Mouse (Mus musculus) CH12.LX (cell line): ENCODE data around the gene Ppt2. TPM values are rescaled to one million over a fixed set of nuclear protein-coding genes. Genes with fewer than 3 reads are reported as not detected.

ENCODE experiments used
- DNase-seq: peaks from one replicate; pipeline ENCODE4 v3.0.0-alpha.2; 2013; ENCODE audit errors: extremely low read depth
- H3K27ac ChIP-seq: 2 replicates; pipeline ENCODE4 v1.5.1; 2012; ENCODE audit warnings: low read depth, mild to moderate bottlenecking, control low read depth, moderate library complexity; ENCODE audit not compliant: insufficient read depth
- H3K27me3 ChIP-seq: replicated peaks from 2 replicates; pipeline ENCODE3; 2012; ENCODE audit warnings: inconsistent platforms
- H3K36me3 ChIP-seq, 2 experiments: replicated peaks in 1 of 2; 2 replicates each; pipeline versions ENCODE3 to v1.6.1; 2012; ENCODE audit warnings: inconsistent platforms in 1 of 2, low read length in 1 of 2, mild to moderate bottlenecking in 1 of 2, mixed read lengths in 1 of 2, moderate library complexity in 1 of 2; ENCODE audit not compliant: control insufficient read depth in 1 of 2, insufficient read depth in 1 of 2
- H3K4me1 ChIP-seq, 2 experiments: 2 replicates each; pipeline ENCODE4 v1.6.1; 2012; ENCODE audit warnings: inconsistent platforms in 1 of 2, moderate library complexity in 1 of 2; ENCODE audit not compliant: insufficient read depth in 2 of 2, control insufficient read depth in 1 of 2
- H3K4me2 ChIP-seq: 2 replicates; pipeline ENCODE4 v1.6.1; 2012; ENCODE audit warnings: low read depth, mild to moderate bottlenecking, control low read depth; ENCODE audit not compliant: poor library complexity, insufficient read depth, severe bottlenecking
- H3K4me3 ChIP-seq, 3 experiments: fragments of 150-350 bp in 1 of 3; sonication (generic) in 1 of 3; replicated peaks in 1 of 3; 2 replicates each; pipeline versions ENCODE3 to v1.5.1; 2011 to 2012; ENCODE audit warnings: low read depth in 2 of 3, low read length in 2 of 3, mild to moderate bottlenecking in 2 of 3, moderate library complexity in 2 of 3, control low read depth in 1 of 3, improper control_type of control experiment in 1 of 3, inconsistent platforms in 1 of 3, mixed read lengths in 1 of 3; ENCODE audit not compliant: poor library complexity in 1 of 3
- H3K79me2 ChIP-seq: replicated peaks from 2 replicates; pipeline ENCODE4 v1.6.1; 2012; ENCODE audit warnings: mild to moderate bottlenecking, moderate library complexity; ENCODE audit not compliant: control insufficient read depth, poor library complexity, insufficient read depth, severe bottlenecking; ENCODE audit errors: extremely low read depth
- H3K9ac ChIP-seq: 2 replicates; pipeline ENCODE4 v1.6.1; 2012; ENCODE audit warnings: low read depth, mild to moderate bottlenecking, control low read depth, moderate library complexity; ENCODE audit not compliant: insufficient read depth
- H3K9me3 ChIP-seq: replicated peaks from 2 replicates; pipeline ENCODE3; 2012; ENCODE audit warnings: low read length, inconsistent platforms, mixed read lengths
- CHD1 ChIP-seq: IDR thresholded peaks from 2 replicates; pipeline ENCODE4 v1.6.1; 2012; ENCODE audit warnings: low read depth, low read length, improper control_type of control experiment, inconsistent platforms
- CTCF ChIP-seq, 2 experiments: IDR thresholded peaks in 1 of 2; conservative IDR thresholded peaks in 1 of 2; 2 replicates each; pipeline ENCODE4 v1.5.1; 2011 to 2012; ENCODE audit warnings: low read depth in 2 of 2, low read length in 2 of 2, improper control_type of control experiment in 1 of 2, inconsistent platforms in 1 of 2, mild to moderate bottlenecking in 1 of 2, moderate library complexity in 1 of 2
- E2F4 ChIP-seq: IDR thresholded peaks from 2 replicates; pipeline ENCODE4 v1.6.1; 2011; ENCODE audit warnings: low read depth, low read length, improper control_type of control experiment; ENCODE audit not compliant: insufficient replicate concordance
- ELF1 ChIP-seq: IDR thresholded peaks from 2 replicates; pipeline ENCODE4 v1.6.1; 2014; ENCODE audit warnings: low read depth, mild to moderate bottlenecking, inconsistent platforms, low read length, improper control_type of control experiment
- EP300 ChIP-seq: IDR thresholded peaks from 2 replicates; pipeline ENCODE4 v1.6.1; 2011; ENCODE audit warnings: low read length, improper control_type of control experiment
- IRF4 ChIP-seq: IDR thresholded peaks from 2 replicates; pipeline ENCODE4 v1.6.1; 2014; ENCODE audit warnings: low read depth, mild to moderate bottlenecking, inconsistent platforms, low read length, improper control_type of control experiment
- JUND ChIP-seq: conservative IDR thresholded peaks from 2 replicates; pipeline ENCODE4 v1.6.1; 2011; ENCODE audit warnings: low read depth, low read length, improper control_type of control experiment
- MAX ChIP-seq: IDR thresholded peaks from 2 replicates; pipeline ENCODE4 v1.6.1; 2011; ENCODE audit warnings: low read length, improper control_type of control experiment
- MAZ ChIP-seq: IDR thresholded peaks from 2 replicates; pipeline ENCODE4 v1.6.1; 2012; ENCODE audit warnings: low read depth, mild to moderate bottlenecking, inconsistent platforms, low read length, improper control_type of control experiment, moderate library complexity
- MEF2A ChIP-seq: IDR thresholded peaks from 2 replicates; pipeline ENCODE4 v1.6.1; 2014; ENCODE audit warnings: low read depth, mild to moderate bottlenecking, inconsistent platforms, low read length, improper control_type of control experiment, borderline replicate concordance
- MYC ChIP-seq: IDR thresholded peaks from 2 replicates; pipeline ENCODE4 v1.6.1; 2011; ENCODE audit warnings: low read depth, mild to moderate bottlenecking, improper control_type of control experiment, low read length
- PAX5 ChIP-seq: IDR thresholded peaks from 2 replicates; pipeline ENCODE4 v1.6.1; 2012; ENCODE audit warnings: low read length, inconsistent platforms, mixed read lengths
- POLR2AphosphoS2 ChIP-seq: IDR thresholded peaks from 2 replicates; pipeline ENCODE4 v1.6.1; 2011; ENCODE audit warnings: low read depth, low read length, improper control_type of control experiment
- SIN3A ChIP-seq: IDR thresholded peaks from 2 replicates; pipeline ENCODE4 v1.6.1; 2012; ENCODE audit warnings: low read length, improper control_type of control experiment, inconsistent platforms
- TCF12 ChIP-seq: IDR thresholded peaks from 2 replicates; pipeline ENCODE4 v1.6.1; 2014; ENCODE audit warnings: low read depth, mild to moderate bottlenecking, inconsistent platforms, low read length, improper control_type of control experiment
- UBTF ChIP-seq: IDR thresholded peaks from 2 replicates; pipeline ENCODE4 v1.6.1; 2012; ENCODE audit warnings: low read depth, mild to moderate bottlenecking, inconsistent platforms, low read length, improper control_type of control experiment, moderate library complexity
- ZKSCAN1 ChIP-seq: IDR thresholded peaks from 2 replicates; pipeline ENCODE4 v1.6.1; 2012; ENCODE audit warnings: low read depth, inconsistent platforms, low read length, improper control_type of control experiment, borderline replicate concordance
- ZMIZ1 ChIP-seq: IDR thresholded peaks from 2 replicates; pipeline ENCODE4 v1.6.1; 2012; ENCODE audit warnings: low read depth, mild to moderate bottlenecking, inconsistent platforms, low read length, improper control_type of control experiment
- ZNF384 ChIP-seq: IDR thresholded peaks from 2 replicates; pipeline ENCODE4 v1.6.1; 2012; ENCODE audit warnings: low read depth, low read length, improper control_type of control experiment, inconsistent platforms
- dilution Hi-C: fragments of 300-500 bp; cut with MboI; formaldehyde crosslinking; loops from 2 replicates; pipeline ENCODE4 v1.14.3; 2020; ENCODE audit warnings: low sequenced_read_pairs; ENCODE audit not compliant: extremely low pct_unique_long_range_greater_than_20kb, extremely low pct_ligation_motif_present
- in situ Hi-C: fragments of 300-500 bp; cut with MboI; formaldehyde crosslinking; loops from 3 replicates; pipeline ENCODE4 v1.14.3; 2019; ENCODE audit warnings: low sequenced_read_pairs, low pct_ligation_motif_present, low pct_unique_long_range_greater_than_20kb, mixed read lengths
- polyA plus RNA-seq: library from polyadenylated mRNA; unstranded; fragments of >175 nt; gene quantifications from 2 replicates; pipeline ENCODE4 v1.2.1, GENCODE M21; 2012; ENCODE audit warnings: low read depth; ENCODE audit not compliant: insufficient read length
- total RNA-seq, 2 experiments: library from RNA; depleted of rRNA; stranded (reverse); fragments of 300-350 nt in 1 of 2; fragments of >200 nt in 1 of 2; gene quantifications; 2 replicates each; pipeline ENCODE4 v1.2.3; 2012 to 2014

Gene Ppt2
- total and polyA plus RNA-seq, 3 experiments = 0.84 to 1.9 TPM; not detected in 1

DNA sequence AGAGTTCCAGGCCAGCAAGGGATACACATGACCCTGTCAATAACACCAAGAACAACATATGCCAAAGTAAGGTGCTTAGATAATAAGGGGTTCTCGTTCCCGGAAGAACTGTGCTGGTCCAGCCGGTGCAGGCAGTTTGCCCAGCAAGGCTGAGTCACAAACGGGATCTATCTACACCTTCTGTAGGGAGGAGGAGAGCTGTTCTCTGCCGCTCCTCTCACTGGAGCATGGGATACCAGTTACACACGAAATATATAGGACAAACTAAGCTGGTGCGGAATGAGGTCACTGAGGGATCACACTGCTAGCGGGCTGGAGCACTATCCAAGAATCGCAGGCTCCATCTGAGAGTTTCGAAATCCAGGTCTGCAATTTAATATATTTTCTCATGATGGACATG is 15.6 kb upstream of the Ppt2 start:
- TF ChIP-seq ELF1 = no peak
- TF ChIP-seq MEF2A = 0 out of 2 replicates have a peak, but pooled peaks have one; percentile 6
- in situ Hi-C loops = no loop called here
- H3K79me2 ChIP-seq = no peaks in the 10 kb centered on the region; the same call in 1 of the 2 replicates
- DNase-seq = no peak
- H3K4me3 ChIP-seq = no peak overlapping the region
- H3K4me1 ChIP-seq = peaks cover 10 to 43% of the 10 kb centered on the region in 2 experiments
- no peak overlapping the region for H3K9ac ChIP-seq
- peaks cover 9% of the 10 kb centered on the region for H3K9me3 ChIP-seq
- dilution Hi-C loops = no loop called here
- H3K36me3 ChIP-seq = peaks cover 0 to 16% of the 10 kb centered on the region in 2 experiments
- no peak overlapping the region for H3K27ac ChIP-seq
- H3K4me2 ChIP-seq = no peak overlapping the region
- H3K27me3 ChIP-seq = peaks cover 46% of the 10 kb centered on the region

DNA sequence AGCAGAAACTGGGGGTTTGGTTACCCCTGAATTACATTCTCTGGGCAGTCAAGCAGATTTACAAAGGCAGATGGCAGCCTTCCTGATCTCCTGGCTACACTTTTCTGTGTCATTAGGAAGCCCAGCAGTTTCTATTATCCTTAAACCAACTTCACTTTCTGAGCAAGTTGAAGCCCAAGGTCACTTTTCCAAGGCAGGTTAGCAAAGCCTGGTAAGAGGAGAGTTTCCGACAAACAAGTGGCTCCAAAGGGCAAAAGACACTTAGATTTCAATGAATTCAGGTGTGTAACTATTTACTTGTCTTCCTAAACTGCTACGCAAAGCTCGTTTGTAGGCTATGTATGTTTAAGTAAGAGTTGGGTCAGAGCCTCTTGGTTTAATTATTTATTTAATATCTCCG is 15.1 kb upstream of the Ppt2 start:
- no peak for DNase-seq
- dilution Hi-C loops (no loop called here), in situ Hi-C loops (no loop called here)
- Histone ChIP-seq H3K9me3 (peaks cover 9% of the 10 kb centered on the region), H3K4me3 (no peak overlapping the region), H3K4me2 (no peak overlapping the region), H3K79me2 (no peaks in the 10 kb centered on the region; the same call in 1 of the 2 replicates), H3K27me3 (peaks cover 51% of the 10 kb centered on the region), H3K36me3 (peaks cover 0 to 11% of the 10 kb centered on the region in 2 experiments), H3K9ac (no peak overlapping the region), H3K4me1 (peaks cover 4 to 38% of the 10 kb centered on the region in 2 experiments), H3K27ac (no peak overlapping the region)
- TF ChIP-seq SIN3A = no peak
- no peak for TF ChIP-seq TCF12
- TF ChIP-seq EP300 = no peak
- no peak for TF ChIP-seq PAX5
- no peak for TF ChIP-seq ZMIZ1

DNA sequence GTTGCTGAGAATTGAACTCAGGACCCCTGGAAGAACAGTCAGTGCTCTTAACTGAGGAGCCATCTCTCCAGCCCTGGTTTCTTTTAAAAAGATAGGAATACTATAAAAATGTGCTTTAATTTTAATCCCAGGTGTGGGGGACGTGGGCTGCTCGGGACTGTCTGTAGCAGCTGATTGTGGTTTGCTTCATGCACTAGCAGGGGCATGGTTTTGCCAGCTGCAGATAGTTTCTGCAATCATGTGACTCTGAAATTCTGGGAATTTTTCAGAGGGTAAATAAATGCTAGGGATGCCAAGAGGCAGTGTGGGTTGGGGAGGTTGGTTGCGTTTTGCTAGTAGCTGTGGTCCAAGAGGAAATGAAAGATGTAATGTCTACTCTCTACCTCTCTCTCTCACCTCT is 13.6 kb upstream of the Ppt2 start:
- no peak for DNase-seq
- H3K36me3 ChIP-seq = peaks cover 0 to 9% of the 10 kb centered on the region in 2 experiments
- TF ChIP-seq MEF2A (no peak), EP300 (no peak), CHD1 (no peak), CTCF (conservative IDR thresholded peaks at IDR 0.05 in 1 of 2, IDR thresholded peaks at IDR 0.05 in 1 of 2; ENCODE audit: low read depth in 2 of 2, low read length in 2 of 2) (no peak), E2F4 (no peak), MAZ (no peak), UBTF (no peak), MAX (no peak), PAX5 (no peak), ZNF384 (no peak), ZKSCAN1 (no peak), MYC (no peak), JUND (no peak), POLR2AphosphoS2 (no peak), IRF4 (no peak)
- H3K9ac ChIP-seq = no peak overlapping the region
- in situ Hi-C loops (no loop called here), dilution Hi-C loops (no loop called here)
- no peaks in the 10 kb centered on the region; the same call in 1 of the 2 replicates for H3K79me2 ChIP-seq
- peaks cover 9% of the 10 kb centered on the region for H3K9me3 ChIP-seq
- H3K4me2 ChIP-seq = no peak overlapping the region
- H3K4me1 ChIP-seq = peaks cover 0 to 29% of the 10 kb centered on the region in 2 experiments; a peak in 3 of 4 replicates
- no peak overlapping the region for H3K4me3 ChIP-seq
- H3K27me3 ChIP-seq = peaks cover 66% of the 10 kb centered on the region
- H3K27ac ChIP-seq = no peak overlapping the region
